Mouse (Mus musculus) myocyte (in vitro differentiated cells): Measurements from ENCODE around the gene Zdhhc21.

Experiments used
- CEBPB ChIP-seq: IDR thresholded peaks from 2 replicates; pipeline ENCODE4 v1.6.1; 2011; ENCODE audit warnings: mild to moderate bottlenecking, moderate library complexity; ENCODE audit not compliant: poor library complexity, insufficient read depth, severe bottlenecking
- E2F4 ChIP-seq: IDR thresholded peaks from one replicate; pipeline ENCODE4 v1.6.1; 2011; ENCODE audit warnings: mild to moderate bottlenecking, control low read depth, moderate library complexity; ENCODE audit not compliant: insufficient read depth
- MAX ChIP-seq: IDR thresholded peaks from one replicate; pipeline ENCODE4 v1.6.1; 2011; ENCODE audit warnings: low read depth, mild to moderate bottlenecking, control low read depth
- MYOD1 ChIP-seq, 3 experiments: IDR thresholded peaks; one replicate each; pipeline ENCODE4 v1.6.1; 2011; ENCODE audit warnings: control low read depth in 2 of 3, low read depth in 2 of 3, mild to moderate bottlenecking in 2 of 3, moderate library complexity in 1 of 3; ENCODE audit not compliant: insufficient read length in 2 of 3, control insufficient read depth in 1 of 3
- MYOG ChIP-seq, 3 experiments: IDR thresholded peaks; one replicate each; pipeline ENCODE4 v1.6.1; 2011; ENCODE audit warnings: control low read depth in 2 of 3, low read depth in 2 of 3, mild to moderate bottlenecking in 2 of 3; ENCODE audit not compliant: insufficient read length in 2 of 3, control insufficient read depth in 1 of 3, insufficient read depth in 1 of 3
- POLR2A ChIP-seq: IDR thresholded peaks from one replicate; pipeline ENCODE4 v1.6.1; 2011; ENCODE audit warnings: low read depth, mild to moderate bottlenecking, control low read depth, moderate library complexity; ENCODE audit not compliant: insufficient read length
- POLR2AphosphoS2 ChIP-seq: IDR thresholded peaks from one replicate; pipeline ENCODE4 v1.6.1; 2011; ENCODE audit warnings: low read depth, control low read depth; ENCODE audit not compliant: insufficient read length
- REST ChIP-seq: IDR thresholded peaks from one replicate; pipeline ENCODE4 v1.6.1; 2011; ENCODE audit warnings: mild to moderate bottlenecking, control low read depth, moderate library complexity; ENCODE audit not compliant: insufficient read depth, insufficient read length
- TCF12 ChIP-seq: IDR thresholded peaks from one replicate; pipeline ENCODE4 v1.6.1; 2011; ENCODE audit warnings: mild to moderate bottlenecking, control low read depth; ENCODE audit not compliant: poor library complexity, insufficient read depth, severe bottlenecking
- TCF3 ChIP-seq: IDR thresholded peaks from one replicate; pipeline ENCODE4 v1.6.1; 2011; ENCODE audit warnings: low read depth, control low read depth; ENCODE audit not compliant: insufficient read length
- USF1 ChIP-seq: IDR thresholded peaks from one replicate; pipeline ENCODE4 v1.6.1; 2011; ENCODE audit warnings: low read depth, mild to moderate bottlenecking, control low read depth, moderate library complexity

- TF ChIP-seq E2F4 (no peak), POLR2A (no peak), MYOG (IDR thresholded peaks at IDR 0.05; ENCODE audit: control insufficient read depth in 1 of 3, insufficient read depth in 1 of 3, insufficient read length in 2 of 3, low read depth in 2 of 3) (no peak), MAX (no peak), POLR2AphosphoS2 (no peak), MYOD1 (IDR thresholded peaks at IDR 0.05; ENCODE audit: control insufficient read depth in 1 of 3, insufficient read length in 2 of 3, low read depth in 2 of 3) (no peak), USF1 (no peak), CEBPB (no peak), REST (no peak), TCF3 (no peak), TCF12 (no peak)
Observed at GRCm38 (mm10) chr4:82860566-82860965, 808 bp upstream of the Zdhhc21 start.
